Mouse (Mus musculus) embryonic facial prominence, embryonic 15.5 days (tissue): ENCODE results near the gene Dennd5a. TPM values are rescaled to one million over a fixed set of nuclear protein-coding genes. Genes with fewer than 3 reads are reported as not detected.

Experiments used
- ATAC-seq: fragments of 200-750 bp; cut with Nextera tagmentation; 2 replicates; pipeline ENCODE4 v1.8.0; 2017; ENCODE audit warnings: low read depth, moderate TSS enrichment; ENCODE audit not compliant: insufficient number of reproducible peaks, low FRiP score, low TSS enrichment
- H3K27ac ChIP-seq: fragments of 300-500 bp; sonication (generic); replicated peaks from 2 replicates; pipeline ENCODE4 v1.5.1; 2015; ENCODE audit warnings: mild to moderate bottlenecking, inconsistent platforms
- H3K27me3 ChIP-seq: fragments of 300-500 bp; sonication (generic); 2 replicates; pipeline ENCODE4 v1.6.1; 2015; ENCODE audit warnings: inconsistent platforms
- H3K36me3 ChIP-seq: fragments of 300-500 bp; sonication (generic); 2 replicates; pipeline ENCODE4 v1.6.1; 2015; ENCODE audit warnings: mild to moderate bottlenecking, inconsistent platforms
- H3K4me1 ChIP-seq: fragments of 300-500 bp; sonication (generic); 2 replicates; pipeline ENCODE4 v1.6.1; 2015; ENCODE audit warnings: inconsistent platforms
- H3K4me2 ChIP-seq: fragments of 300-500 bp; sonication (generic); replicated peaks from 2 replicates; pipeline ENCODE4 v1.6.1; 2015; ENCODE audit warnings: mild to moderate bottlenecking, inconsistent platforms
- H3K4me3 ChIP-seq: fragments of 300-500 bp; sonication (generic); replicated peaks from 2 replicates; pipeline ENCODE4 v1.5.1; 2015; ENCODE audit warnings: mild to moderate bottlenecking, inconsistent platforms
- H3K9ac ChIP-seq: fragments of 300-500 bp; sonication (generic); 2 replicates; pipeline ENCODE4 v1.6.1; 2015; ENCODE audit warnings: inconsistent platforms
- H3K9me3 ChIP-seq: fragments of 300-500 bp; sonication (generic); replicated peaks from 2 replicates; pipeline ENCODE4 v1.6.1; 2016; ENCODE audit warnings: inconsistent platforms
- WGBS: fragments of 180-500 bp; shearing (Covaris S2); methylation state at CpG from one replicate; pipeline ENCODE4 v1.1.7; 2015; 5-methylcytosine and 5-hydroxymethylcytosine counted together
- polyA plus RNA-seq: library from polyadenylated mRNA; unstranded; fragments of >200 nt; fragmentation: Nextera tagmentation; extraction: Ambion mirVana; gene quantifications from 2 replicates; pipeline ENCODE4 v1.2.1, GENCODE M21; 2015

Dennd5a gene
- polyA plus RNA-seq, 1 experiment from 2014 or later: 33.8 TPM

DNA sequence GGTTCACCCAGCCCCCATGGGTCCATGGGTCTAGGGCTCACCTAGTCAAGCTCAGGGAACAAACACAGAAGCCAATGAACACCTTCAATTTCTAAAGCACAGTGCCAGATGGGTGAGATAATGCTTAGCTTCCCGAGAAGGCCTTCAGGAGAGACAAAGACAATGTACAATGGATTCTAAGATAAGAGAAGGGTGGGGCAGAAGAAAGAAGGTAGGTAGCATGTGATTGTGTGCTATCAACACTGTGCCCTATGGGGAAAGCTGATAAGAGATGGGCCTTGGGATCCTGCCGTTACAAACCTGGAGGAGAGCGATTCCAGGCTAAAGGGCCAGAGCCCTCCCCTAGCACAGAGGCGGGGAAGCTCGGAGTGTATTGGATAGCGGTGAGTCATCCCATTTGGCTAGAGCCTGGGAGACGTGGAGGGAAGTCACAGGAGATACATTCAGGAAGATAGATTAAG, 107.5 kb downstream of the Dennd5a start:
- WGBS: 56% methylated on average over 7 of the region's 7 CpGs
- Histone ChIP-seq H3K27me3 (0 out of 2 replicates have a peak, but pooled peaks cover 3% of the 10 kb centered on the region), H3K27ac (no peak overlapping the region), H3K9me3 (no peaks in the 10 kb centered on the region), H3K36me3 (no peaks in the 10 kb centered on the region), H3K4me1 (no peaks in the 10 kb centered on the region), H3K4me2 (no peak overlapping the region), H3K9ac (no peak overlapping the region), H3K4me3 (no peak overlapping the region)
- ATAC-seq: no peak; the same call in 1 of the 2 replicates

DNA sequence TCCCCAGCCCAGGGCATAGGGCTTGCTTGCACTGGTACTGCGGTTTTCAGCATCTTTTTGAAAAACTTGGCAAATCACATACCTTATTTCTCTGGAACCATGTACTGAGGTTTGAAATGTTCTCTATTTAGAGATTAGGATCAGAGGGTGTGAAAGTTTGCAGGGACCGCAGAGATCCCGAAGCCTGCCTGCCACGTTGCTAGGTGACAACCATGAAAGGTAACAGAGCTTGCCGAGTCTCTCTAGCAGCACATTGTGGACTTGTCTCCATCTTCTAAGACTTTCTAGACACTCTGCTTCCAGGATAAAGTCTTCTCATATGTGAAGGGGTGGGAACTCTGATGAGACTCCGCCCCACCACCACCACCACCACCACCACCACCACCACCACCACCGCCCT, 108.3 kb downstream of the Dennd5a start:
- H3K27me3 ChIP-seq: 0 out of 2 replicates have a peak, but pooled peaks cover 3% of the 10 kb centered on the region
- no peak overlapping the region for H3K4me3 ChIP-seq
- ATAC-seq: no peak
- no peaks in the 10 kb centered on the region for H3K4me1 ChIP-seq
- no peak overlapping the region for H3K9ac ChIP-seq
- 89% methylated on average over 7 of the region's 7 CpGs for WGBS
- H3K27ac ChIP-seq: no peak overlapping the region
- no peaks in the 10 kb centered on the region for H3K9me3 ChIP-seq
- no peak overlapping the region for H3K4me2 ChIP-seq
- H3K36me3 ChIP-seq: no peaks in the 10 kb centered on the region

DNA sequence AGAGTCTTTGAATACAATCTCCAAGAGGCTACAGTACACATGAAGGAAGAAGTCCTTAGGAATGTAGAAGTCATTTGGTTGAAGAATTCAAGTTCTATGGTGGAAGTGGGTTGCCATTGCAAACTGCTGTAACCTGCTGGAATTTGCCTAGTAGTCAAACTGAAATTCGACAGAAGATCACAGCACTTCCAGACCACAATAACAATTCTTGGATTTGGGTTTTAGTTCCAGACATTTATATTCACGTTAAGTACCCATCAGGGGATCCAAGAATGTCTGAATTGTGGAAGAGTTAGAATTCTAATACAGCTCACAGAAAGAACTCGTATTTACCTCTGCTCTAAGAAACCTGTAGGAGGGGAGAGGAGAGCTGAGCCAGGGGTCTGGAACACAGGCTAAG, 109.7 kb downstream of the Dennd5a start:
- no peaks in the 10 kb centered on the region for H3K4me1 ChIP-seq
- 0 out of 2 replicates have a peak, but pooled peaks cover 3% of the 10 kb centered on the region for H3K27me3 ChIP-seq
- no peak overlapping the region for H3K4me3 ChIP-seq
- no peak overlapping the region for H3K9ac ChIP-seq
- H3K4me2 ChIP-seq: no peak overlapping the region
- H3K36me3 ChIP-seq: no peaks in the 10 kb centered on the region
- no peak for ATAC-seq
- no peaks in the 10 kb centered on the region for H3K9me3 ChIP-seq
- 42% methylated on average over 3 of the region's 3 CpGs for WGBS
- no peak overlapping the region for H3K27ac ChIP-seq

DNA sequence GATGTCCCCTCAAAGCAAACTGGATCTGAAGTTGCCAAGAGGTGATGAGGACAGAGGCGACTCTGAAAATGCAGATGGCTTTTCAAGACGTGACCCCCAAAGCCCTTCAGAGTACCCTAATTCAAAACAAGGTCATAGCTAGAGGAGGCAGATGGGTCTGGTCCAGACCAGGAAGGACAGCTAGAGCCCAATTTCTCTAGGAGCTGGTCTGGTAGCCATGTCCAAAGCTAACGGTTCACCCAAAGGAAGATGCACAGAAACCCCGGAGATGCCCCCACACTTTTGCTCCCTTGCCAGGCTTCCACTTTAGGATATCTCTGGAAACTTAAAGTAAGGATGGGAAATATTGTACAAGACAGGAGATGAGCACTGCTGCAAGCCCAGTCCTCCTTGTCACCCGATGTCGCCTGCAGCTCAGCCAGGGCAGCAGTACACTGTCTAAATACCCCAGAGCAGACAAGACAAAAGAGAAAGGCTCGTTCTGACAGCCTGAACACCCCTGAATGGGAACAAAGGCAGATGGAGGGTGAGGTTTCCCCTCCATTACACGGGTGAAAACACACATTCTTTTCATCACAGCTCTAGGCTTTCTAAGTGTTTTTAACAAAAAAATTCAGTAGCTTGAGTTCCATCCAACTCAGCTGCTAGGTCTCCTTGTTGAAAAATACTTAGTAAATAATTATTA, 110.4 kb downstream of the Dennd5a start:
- WGBS: 56% methylated on average over 8 of the region's 8 CpGs

DNA sequence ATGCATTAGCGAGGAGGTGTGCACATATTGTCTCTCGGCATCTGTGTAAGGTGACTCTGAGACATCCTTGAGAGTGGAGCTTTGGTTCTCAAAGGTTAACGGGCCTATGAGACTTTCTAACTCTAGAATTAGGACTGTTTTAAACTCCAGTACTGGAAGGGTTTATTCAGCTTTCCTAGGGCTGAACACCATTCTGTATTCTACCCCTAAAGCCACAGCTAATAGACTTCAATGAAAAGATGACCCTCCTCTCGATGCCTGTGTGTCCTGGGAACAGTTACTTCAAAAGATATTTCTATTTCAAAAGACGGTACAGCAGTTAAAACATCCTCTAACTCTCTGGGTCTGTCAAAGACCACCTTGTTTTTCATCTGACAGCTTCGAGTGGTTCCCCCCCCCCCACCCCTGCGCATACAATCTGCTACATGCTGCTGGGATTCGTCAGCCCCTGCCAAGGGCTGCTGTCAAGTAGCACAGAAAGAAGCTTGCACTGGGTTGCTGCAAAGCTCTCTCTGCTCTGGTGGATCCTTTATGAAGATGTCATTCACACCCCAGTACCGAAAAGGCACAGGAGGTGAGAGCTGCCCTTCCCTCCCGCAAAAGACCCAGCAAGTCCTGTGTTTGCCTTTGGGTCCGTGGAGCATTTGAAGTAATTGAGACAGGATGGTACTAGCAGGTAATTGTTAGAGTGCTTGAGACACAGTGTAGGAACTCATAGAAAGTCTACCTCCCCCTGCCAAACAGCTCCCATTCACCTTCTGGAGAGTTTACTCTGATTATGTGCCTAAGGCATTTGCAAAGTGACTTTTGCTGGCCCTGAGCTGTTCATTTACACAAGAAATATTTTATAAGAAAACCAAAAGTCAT, 111.2 kb downstream of the Dennd5a start:
- 47% methylated on average over 11 of the region's 11 CpGs for WGBS
- H3K9me3 ChIP-seq: no peaks in the 10 kb centered on the region
- no peak overlapping the region for H3K9ac ChIP-seq
- no peak overlapping the region for H3K4me3 ChIP-seq
- no peak overlapping the region for H3K27ac ChIP-seq
- ATAC-seq: no peak
- H3K4me1 ChIP-seq: no peaks in the 10 kb centered on the region
- H3K4me2 ChIP-seq: no peak overlapping the region
- H3K27me3 ChIP-seq: 0 out of 2 replicates have a peak, but pooled peaks cover 3% of the 10 kb centered on the region
- H3K36me3 ChIP-seq: no peaks in the 10 kb centered on the region

More for the DNA sequence above, 110.4 kb downstream of the Dennd5a start:
- Histone ChIP-seq H3K4me1 (no peaks in the 10 kb centered on the region), H3K27ac (no peak overlapping the region), H3K36me3 (no peaks in the 10 kb centered on the region), H3K9ac (no peak overlapping the region), H3K9me3 (no peaks in the 10 kb centered on the region), H3K27me3 (0 out of 2 replicates have a peak, but pooled peaks cover 3% of the 10 kb centered on the region), H3K4me2 (no peak overlapping the region), H3K4me3 (no peak overlapping the region)
- no peak for ATAC-seq

DNA sequence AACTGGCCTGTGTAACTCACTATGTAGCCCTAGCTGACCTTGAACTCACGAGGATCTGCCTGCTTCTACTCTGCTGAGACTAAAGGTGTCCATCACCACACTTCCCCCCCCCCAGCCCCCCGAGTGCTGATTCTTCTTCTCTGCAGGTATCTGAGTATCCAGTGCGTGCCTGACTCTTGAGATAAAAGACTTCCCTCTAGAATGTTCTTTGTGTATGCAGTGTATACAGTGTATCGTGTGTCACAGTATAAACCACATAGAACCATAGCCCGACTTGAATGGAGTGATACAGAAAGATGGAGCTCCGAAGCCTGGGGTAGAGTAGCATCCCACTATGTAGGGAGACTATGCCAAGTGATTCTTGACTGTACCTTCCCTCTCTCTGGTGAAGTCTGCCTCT, 116.2 kb downstream of the Dennd5a start:
- H3K36me3 ChIP-seq: no peaks in the 10 kb centered on the region
- ATAC-seq: no peak
- H3K27ac ChIP-seq: no peak overlapping the region
- WGBS: 80% methylated on average over 6 of the region's 6 CpGs
- H3K9me3 ChIP-seq: no peaks in the 10 kb centered on the region
- no peak overlapping the region for H3K4me2 ChIP-seq
- 0 out of 2 replicates have a peak, but pooled peaks cover 2% of the 10 kb centered on the region for H3K4me1 ChIP-seq
- H3K9ac ChIP-seq: no peak overlapping the region
- no peaks in the 10 kb centered on the region for H3K27me3 ChIP-seq
- no peak overlapping the region for H3K4me3 ChIP-seq

Other genes with a start within 250 kb of the Dennd5a start
- gene BC051019, start 236.6 kb downstream of the Dennd5a start, polyA plus RNA-seq: 7.4 and 14.7 TPM in 2 replicates
- gene Ascl3, start 228.7 kb downstream of the Dennd5a start, polyA plus RNA-seq: 0.50 and 0.57 TPM in 2 replicates
- 67.6 and 68.1 TPM in 2 replicates for gene Tmem9b, start 207.6 kb downstream of the Dennd5a start, polyA plus RNA-seq
- 1.6 and 2.6 TPM in 2 replicates for gene Nrip3, start 178.4 kb downstream of the Dennd5a start, polyA plus RNA-seq
- 3.7 and 3.9 TPM in 2 replicates for gene Scube2, start 94.8 kb downstream of the Dennd5a start, polyA plus RNA-seq
- gene Tmem41b, start 26.5 kb upstream of the Dennd5a start, polyA plus RNA-seq: 59.3 and 61.6 TPM in 2 replicates
- gene Ipo7, start 57.8 kb upstream of the Dennd5a start, polyA plus RNA-seq: 39.5 and 41.0 TPM in 2 replicates
- 16.1 and 17.3 TPM in 2 replicates for gene Zfp143, start 100.7 kb upstream of the Dennd5a start, polyA plus RNA-seq
- gene Wee1, start 161.6 kb upstream of the Dennd5a start, polyA plus RNA-seq: 22.2 and 23.9 TPM in 2 replicates